Mouse (Mus musculus): ENCODE data around the gene Stambpl1. TPM values are rescaled to one million over a fixed set of nuclear protein-coding genes. Genes with fewer than 3 reads are reported as not detected.

Stambpl1 gene
- polyA plus RNA-seq, 1 experiment from 2014 or later = 7.7 TPM

DNA sequence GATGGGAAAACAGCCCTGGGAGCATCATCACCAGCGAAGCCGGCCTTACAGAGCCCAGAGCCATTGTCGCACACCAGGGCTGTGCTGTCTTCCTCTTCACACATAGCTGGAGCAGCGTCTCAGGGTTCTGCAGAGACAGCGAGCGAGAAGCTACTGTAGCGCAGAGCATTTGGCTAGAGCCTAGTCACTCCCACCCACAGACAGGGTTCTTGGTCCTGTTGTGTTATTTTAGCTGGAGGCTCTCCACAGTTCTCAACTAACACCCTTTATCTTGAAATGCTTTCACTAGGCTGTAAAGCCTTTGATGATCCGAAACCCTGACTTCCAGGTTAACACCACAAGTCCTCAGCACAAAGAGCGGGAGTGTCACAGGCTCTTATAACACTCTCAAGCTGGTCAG, 60.4 kb downstream of the Stambpl1 start:
- WGBS = 79% methylated on average over 9 of the region's 9 CpGs
- H3K4me1 ChIP-seq = peaks cover 11% of the 10 kb centered on the region
- H3K9me3 ChIP-seq = no peaks in the 10 kb centered on the region
- no peak overlapping the region for H3K27ac ChIP-seq (replicated peaks)
- H3K36me3 ChIP-seq (replicated peaks) = no peaks in the 10 kb centered on the region
- no peak overlapping the region for H3K4me3 ChIP-seq
- no peaks in the 10 kb centered on the region for H3K27me3 ChIP-seq (replicated peaks; ENCODE audit: low read depth, poor library complexity, severe bottlenecking)
- no peak for DNase-seq (ENCODE audit: low spot score)

- Histone ChIP-seq H3K36me3 (replicated peaks) (no peaks in the 10 kb centered on the region), H3K4me3 (no peak overlapping the region), H3K4me1 (peaks cover 11% of the 10 kb centered on the region), H3K27ac (replicated peaks) (no peak overlapping the region), H3K9me3 (no peaks in the 10 kb centered on the region), H3K27me3 (replicated peaks; ENCODE audit: low read depth, poor library complexity, severe bottlenecking) (no peaks in the 10 kb centered on the region)
- no peak for DNase-seq (ENCODE audit: low spot score)
- WGBS = 55% methylated on average over 14 of the region's 14 CpGs
Measured at GRCm38 (mm10) chr19:34254101-34254879, 62.3 kb downstream of the Stambpl1 start.

GRCm38 (mm10) chr19:34254880-34255681, 63.1 kb downstream of the Stambpl1 start, which contains the start of gene Acta2:
Acta2 (minus strand) TSS chr19:34255590.
- H3K4me1 ChIP-seq = peaks cover 11% of the 10 kb centered on the region
- no peak within 1 kb of the TSS; the same call in 1 of the 2 replicates for H3K27ac ChIP-seq (replicated peaks)
- DNase-seq (ENCODE audit: low spot score) = no peak
- no peaks in the 10 kb centered on the region for H3K9me3 ChIP-seq
- WGBS = 68% methylated on average over 16 of the region's 16 CpGs
- no peaks in the 10 kb centered on the region for H3K27me3 ChIP-seq (replicated peaks; ENCODE audit: low read depth, poor library complexity, severe bottlenecking)
- no peaks in the 10 kb centered on the region for H3K36me3 ChIP-seq (replicated peaks)
- no peak within 1 kb of the TSS for H3K4me3 ChIP-seq

- Histone ChIP-seq H3K4me3 (no peak overlapping the region), H3K27me3 (replicated peaks; ENCODE audit: low read depth, poor library complexity, severe bottlenecking) (no peaks in the 10 kb centered on the region), H3K27ac (replicated peaks) (no peak overlapping the region), H3K4me1 (peaks cover 11% of the 10 kb centered on the region), H3K9me3 (no peaks in the 10 kb centered on the region), H3K36me3 (replicated peaks) (no peaks in the 10 kb centered on the region)
- 80% methylated on average over 5 of the region's 5 CpGs for WGBS
- no peak for DNase-seq (ENCODE audit: low spot score)
Measured at GRCm38 (mm10) chr19:34256149-34256548, 64.1 kb downstream of the Stambpl1 start.

GRCm38 (mm10) chr19:34256936-34257335, 64.9 kb downstream of the Stambpl1 start:
- H3K9me3 ChIP-seq = no peaks in the 10 kb centered on the region
- no peak overlapping the region for H3K4me3 ChIP-seq
- H3K27ac ChIP-seq (replicated peaks) = no peak overlapping the region
- H3K27me3 ChIP-seq (replicated peaks; ENCODE audit: low read depth, poor library complexity, severe bottlenecking) = no peaks in the 10 kb centered on the region
- 95% methylated on average over 2 of the region's 2 CpGs for WGBS
- no peak for DNase-seq (ENCODE audit: low spot score)
- peaks cover 11% of the 10 kb centered on the region for H3K4me1 ChIP-seq
- H3K36me3 ChIP-seq (replicated peaks) = no peaks in the 10 kb centered on the region

GRCm38 (mm10) chr19:34262273-34262974, 70.4 kb downstream of the Stambpl1 start:
- Histone ChIP-seq H3K9me3 (no peaks in the 10 kb centered on the region), H3K4me3 (no peak overlapping the region), H3K36me3 (replicated peaks) (no peaks in the 10 kb centered on the region), H3K27ac (replicated peaks) (no peak overlapping the region), H3K4me1 (0 out of 2 replicates have a peak, but pooled peaks cover 2% of the 10 kb centered on the region), H3K27me3 (replicated peaks; ENCODE audit: low read depth, poor library complexity, severe bottlenecking) (no peaks in the 10 kb centered on the region)
- 80% methylated on average over 2 of the region's 2 CpGs for WGBS
- no peak for DNase-seq (ENCODE audit: low spot score)

GRCm38 (mm10) chr19:34265604-34266193, 73.7 kb downstream of the Stambpl1 start:
- DNase-seq (ENCODE audit: low spot score) = no peak
- H3K9me3 ChIP-seq = no peaks in the 10 kb centered on the region
- H3K27ac ChIP-seq (replicated peaks) = no peak overlapping the region
- H3K36me3 ChIP-seq (replicated peaks) = no peaks in the 10 kb centered on the region
- no peak overlapping the region for H3K4me3 ChIP-seq
- 0 out of 2 replicates have a peak, but pooled peaks cover 2% of the 10 kb centered on the region for H3K4me1 ChIP-seq
- WGBS = 81% methylated on average over 5 of the region's 5 CpGs
- H3K27me3 ChIP-seq (replicated peaks; ENCODE audit: low read depth, poor library complexity, severe bottlenecking) = no peaks in the 10 kb centered on the region

DNA sequence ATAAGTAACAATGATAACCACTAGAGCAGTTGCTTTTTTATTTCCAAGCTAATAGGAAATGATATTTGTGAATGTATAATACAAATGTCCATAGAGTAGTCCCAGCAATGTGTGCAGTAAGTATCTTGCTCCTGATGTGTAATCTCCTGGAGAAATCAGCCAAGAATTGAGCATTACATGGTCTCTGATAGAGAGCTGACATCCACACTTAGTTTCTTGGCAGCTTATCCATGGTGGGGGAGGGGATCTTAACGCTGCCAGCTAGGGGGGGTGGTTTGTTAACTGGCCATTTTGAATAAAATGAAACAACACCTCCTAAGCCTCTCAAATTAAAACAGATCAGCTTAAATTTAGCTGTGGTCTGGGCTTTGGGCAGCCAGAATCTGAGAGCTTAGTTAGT, 77.0 kb downstream of the Stambpl1 start:
- no peaks in the 10 kb centered on the region for H3K27me3 ChIP-seq (replicated peaks; ENCODE audit: low read depth, poor library complexity, severe bottlenecking)
- H3K36me3 ChIP-seq (replicated peaks) = no peaks in the 10 kb centered on the region
- no peaks in the 10 kb centered on the region for H3K9me3 ChIP-seq
- no peaks in the 10 kb centered on the region for H3K4me1 ChIP-seq
- DNase-seq (ENCODE audit: low spot score) = no peak
- H3K4me3 ChIP-seq = no peak overlapping the region
- H3K27ac ChIP-seq (replicated peaks) = no peak overlapping the region
- 55% methylated on average over 1 of the region's 1 CpGs for WGBS

GRCm38 (mm10) chr19:34270106-34270726, 78.2 kb downstream of the Stambpl1 start:
- no peaks in the 10 kb centered on the region for H3K4me1 ChIP-seq
- H3K36me3 ChIP-seq (replicated peaks) = no peaks in the 10 kb centered on the region
- no peak for DNase-seq (ENCODE audit: low spot score)
- no peaks in the 10 kb centered on the region for H3K9me3 ChIP-seq
- H3K27ac ChIP-seq (replicated peaks) = no peak overlapping the region
- H3K4me3 ChIP-seq = no peak overlapping the region
- 91% methylated on average over 11 of the region's 11 CpGs for WGBS
- no peaks in the 10 kb centered on the region for H3K27me3 ChIP-seq (replicated peaks; ENCODE audit: low read depth, poor library complexity, severe bottlenecking)

DNA sequence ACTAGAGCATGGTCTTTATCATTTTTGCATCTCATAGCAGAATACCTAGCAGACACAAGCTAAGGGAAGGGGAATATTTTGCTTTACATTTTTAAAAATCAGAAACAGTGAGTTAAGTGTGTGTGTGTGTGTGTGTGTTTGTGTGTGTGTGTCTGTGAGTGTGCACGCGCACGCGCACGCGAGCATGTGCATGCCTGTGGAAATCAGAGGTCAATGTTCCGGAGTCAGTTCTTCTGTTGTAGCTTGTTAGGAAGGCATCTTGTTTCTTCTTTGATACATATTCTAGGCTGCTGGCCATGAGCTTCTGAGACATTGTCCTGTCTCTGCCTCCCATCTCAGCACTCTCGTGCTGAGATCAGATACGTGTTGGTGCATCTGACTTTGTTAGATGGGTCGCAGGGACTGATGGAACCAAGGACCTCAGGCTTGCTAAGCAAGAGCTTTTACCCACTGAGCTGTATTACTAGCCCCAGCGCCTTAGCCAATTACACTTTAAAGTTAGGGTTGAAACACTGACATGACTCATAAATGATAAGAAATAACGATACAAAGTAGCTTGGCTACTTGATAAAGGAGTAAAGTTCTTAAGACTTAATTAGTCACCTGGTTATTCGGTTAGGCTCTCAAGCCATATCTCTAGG, 78.9 kb downstream of the Stambpl1 start:
- no peaks in the 10 kb centered on the region for H3K27me3 ChIP-seq (replicated peaks; ENCODE audit: low read depth, poor library complexity, severe bottlenecking)
- H3K4me1 ChIP-seq = no peaks in the 10 kb centered on the region
- no peaks in the 10 kb centered on the region for H3K36me3 ChIP-seq (replicated peaks)
- no peak overlapping the region for H3K4me3 ChIP-seq
- no peak overlapping the region for H3K27ac ChIP-seq (replicated peaks)
- WGBS = 95% methylated on average over 13 of the region's 13 CpGs
- no peak for DNase-seq (ENCODE audit: low spot score)
- H3K9me3 ChIP-seq = no peaks in the 10 kb centered on the region

DNA sequence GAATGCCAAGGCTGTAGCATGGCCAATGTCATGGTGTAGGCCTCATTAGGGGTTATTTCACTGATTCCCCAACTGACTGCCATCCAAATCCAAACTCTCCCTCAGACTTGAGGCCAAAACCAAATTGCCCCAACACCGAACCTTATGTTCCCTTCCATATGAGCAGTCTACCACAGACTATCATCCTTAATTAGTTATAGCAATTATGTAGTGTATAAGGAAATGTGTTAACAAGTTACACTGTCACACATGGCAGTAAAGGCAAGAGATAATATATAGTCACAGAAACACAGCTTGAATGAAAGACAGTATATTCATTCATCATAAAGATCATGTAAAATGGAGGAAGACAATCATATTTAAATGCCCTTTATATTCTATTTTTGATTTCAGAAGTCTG, 81.0 kb downstream of the Stambpl1 start:
- WGBS = 94% methylated on average over 1 of the region's 1 CpGs
- Histone ChIP-seq H3K4me1 (peaks cover 3% of the 10 kb centered on the region; the same call in 1 of the 2 replicates), H3K27ac (replicated peaks) (no peak overlapping the region), H3K9me3 (no peaks in the 10 kb centered on the region), H3K36me3 (replicated peaks) (no peaks in the 10 kb centered on the region), H3K27me3 (replicated peaks; ENCODE audit: low read depth, poor library complexity, severe bottlenecking) (no peaks in the 10 kb centered on the region), H3K4me3 (no peak overlapping the region)
- DNase-seq (ENCODE audit: low spot score) = no peak

All from embryonic facial prominence, embryonic 10.5 days (tissue).